ENCODE assay signal across 9 mouse cellular contexts in genomic region chr7:72498562-72499230, GRCm38 (mm10).
A peak's percentile ranks its signal among the peaks of the same experiment; 100 is the strongest.
DNase-seq lines count a peak whose midpoint lies in the region; ATAC-seq lines count a peak whose summit lies in the region.
"Had no signal": no experiment of that assay in that cellular context is flagged by ENCODE, and none has a peak within 500 bp of the region (broad histone marks: within the 10 kb centered on the region; RNA-seq: fewer than 3 reads in every experiment).

No protein-coding gene starts in this region.

- DNase-seq in gastrocnemius, adult 18-20 months (ENCODE audit: low spot score): peak; percentile 15
- no peak for DNase-seq in gastrocnemius, adult 8-10 months (ENCODE audit: low spot score in 2 of 2)
- DNase-seq in right cerebral cortex, postnatal 10 days (ENCODE audit: low spot score in 2 of 2): peak; percentile 27 to 37
- DNase-seq in right cerebral cortex, postnatal 36 days (ENCODE audit: low spot score in 2 of 2): no peak
- peak; percentile 26 to 58 for DNase-seq in layer of hippocampus, postnatal 14 days (ENCODE audit: low spot score in 2 of 2)
- peak; percentile 23 for DNase-seq in urinary bladder, postnatal 25 days (ENCODE audit: low spot score)
- no peak for DNase-seq in kidney, postnatal 14 days
- DNase-seq: adrenal gland, adult 8-10 months had no signal

- ATAC-seq in erythroblast, adult 5-6 weeks (replicated peaks; ENCODE audit: low FRiP score, poor library complexity, severe bottlenecking): no peak

Comparison
In these comparisons a context has a peak if more than half of its experiments do, and no peak if none do; other contexts are left out.
1. DNase-seq: peak in gastrocnemius, adult 18-20 months (single experiment), right cerebral cortex, postnatal 10 days (2 of 2), layer of hippocampus, postnatal 14 days (2 of 2) and urinary bladder, postnatal 25 days (single experiment); none in gastrocnemius, adult 8-10 months (0 of 2), right cerebral cortex, postnatal 36 days (0 of 2) and kidney, postnatal 14 days (single experiment).